Mouse (Mus musculus): ENCODE measurements around the gene Chn1. TPM values are rescaled to one million over a fixed set of nuclear protein-coding genes. Genes with fewer than 3 reads are reported as not detected.

The Chn1 gene
- polyA plus RNA-seq, 1 experiment = 1.7 TPM

- Histone ChIP-seq H3K36me3 (ENCODE audit: control insufficient read depth, insufficient read depth, low read length) (no peaks in the 10 kb centered on the region), H3K27ac (ENCODE audit: insufficient read depth, low read depth, low read length) (no peak overlapping the region), H3K27me3 (ENCODE audit: control insufficient read depth, insufficient read depth, low read length) (no peaks in the 10 kb centered on the region), H3K4me1 (ENCODE audit: control insufficient read depth, insufficient read depth, insufficient read length, low read length) (peaks cover 2% of the 10 kb centered on the region; the same call in 1 of the 2 replicates), H3K4me3 (ENCODE audit: low read depth, low read length) (no peak overlapping the region)
- no peak for TF ChIP-seq CTCF (IDR thresholded peaks at IDR 0.05; ENCODE audit: extremely low read depth, insufficient read length, insufficient replicate concordance, low read depth, low read length)
- TF ChIP-seq POLR2A (IDR thresholded peaks at IDR 0.05; ENCODE audit: low read depth, low read length) = no peak
- 63% methylated on average over 5 of the region's 5 CpGs for WGBS
Observed at GRCm38 (mm10) chr2:73596326-73596725, 178.8 kb downstream of the Chn1 start.

GRCm38 (mm10) chr2:73593101-73593439, 182.1 kb downstream of the Chn1 start:
- 67% methylated on average over 2 of the region's 2 CpGs for WGBS
- peaks cover 2% of the 10 kb centered on the region; the same call in 1 of the 2 replicates for H3K4me1 ChIP-seq (ENCODE audit: control insufficient read depth, insufficient read depth, insufficient read length, low read length)
- H3K27ac ChIP-seq (ENCODE audit: insufficient read depth, low read depth, low read length) = peak overlapping the region; percentile 66
- H3K27me3 ChIP-seq (ENCODE audit: control insufficient read depth, insufficient read depth, low read length) = no peaks in the 10 kb centered on the region
- TF ChIP-seq CTCF (IDR thresholded peaks at IDR 0.05; ENCODE audit: extremely low read depth, insufficient read length, insufficient replicate concordance, low read depth, low read length) = no peak
- TF ChIP-seq POLR2A (IDR thresholded peaks at IDR 0.05; ENCODE audit: low read depth, low read length) = no peak
- H3K36me3 ChIP-seq (ENCODE audit: control insufficient read depth, insufficient read depth, low read length) = no peaks in the 10 kb centered on the region
- H3K4me3 ChIP-seq (ENCODE audit: low read depth, low read length) = no peak overlapping the region

- H3K4me1 ChIP-seq (ENCODE audit: control insufficient read depth, insufficient read depth, insufficient read length, low read length) = peaks cover 2% of the 10 kb centered on the region; the same call in 1 of the 2 replicates
- no peaks in the 10 kb centered on the region for H3K27me3 ChIP-seq (ENCODE audit: control insufficient read depth, insufficient read depth, low read length)
- no peaks in the 10 kb centered on the region for H3K36me3 ChIP-seq (ENCODE audit: control insufficient read depth, insufficient read depth, low read length)
- peak overlapping the region; percentile 66 for H3K27ac ChIP-seq (ENCODE audit: insufficient read depth, low read depth, low read length)
- H3K4me3 ChIP-seq (ENCODE audit: low read depth, low read length) = no peak overlapping the region
- 69% methylated on average over 14 of the region's 14 CpGs for WGBS
- TF ChIP-seq CTCF (IDR thresholded peaks at IDR 0.05; ENCODE audit: extremely low read depth, insufficient read length, insufficient replicate concordance, low read depth, low read length) = no peak
Observed at GRCm38 (mm10) chr2:73592231-73593100, 182.7 kb downstream of the Chn1 start.

GRCm38 (mm10) chr2:73591246-73591645, 183.9 kb downstream of the Chn1 start:
- 45% methylated on average over 6 of the region's 6 CpGs for WGBS
- Histone ChIP-seq H3K27me3 (ENCODE audit: control insufficient read depth, insufficient read depth, low read length) (no peaks in the 10 kb centered on the region), H3K36me3 (ENCODE audit: control insufficient read depth, insufficient read depth, low read length) (no peaks in the 10 kb centered on the region), H3K4me1 (ENCODE audit: control insufficient read depth, insufficient read depth, insufficient read length, low read length) (peaks cover 2% of the 10 kb centered on the region; the same call in 1 of the 2 replicates), H3K27ac (ENCODE audit: insufficient read depth, low read depth, low read length) (no peak overlapping the region), H3K4me3 (ENCODE audit: low read depth, low read length) (no peak overlapping the region)
- no peak for TF ChIP-seq POLR2A (IDR thresholded peaks at IDR 0.05; ENCODE audit: low read depth, low read length)
- no peak for TF ChIP-seq CTCF (IDR thresholded peaks at IDR 0.05; ENCODE audit: extremely low read depth, insufficient read length, insufficient replicate concordance, low read depth, low read length)

- Histone ChIP-seq H3K27ac (ENCODE audit: insufficient read depth, low read depth, low read length) (no peak overlapping the region), H3K4me1 (ENCODE audit: control insufficient read depth, insufficient read depth, insufficient read length, low read length) (peaks cover 2% of the 10 kb centered on the region; the same call in 1 of the 2 replicates), H3K27me3 (ENCODE audit: control insufficient read depth, insufficient read depth, low read length) (no peaks in the 10 kb centered on the region), H3K36me3 (ENCODE audit: control insufficient read depth, insufficient read depth, low read length) (no peaks in the 10 kb centered on the region), H3K4me3 (ENCODE audit: low read depth, low read length) (no peak overlapping the region)
- TF ChIP-seq POLR2A (IDR thresholded peaks at IDR 0.05; ENCODE audit: low read depth, low read length) (no peak), CTCF (IDR thresholded peaks at IDR 0.05; ENCODE audit: extremely low read depth, insufficient read length, insufficient replicate concordance, low read depth, low read length) (no peak)
- WGBS = 24% methylated on average over 12 of the region's 12 CpGs
Observed at GRCm38 (mm10) chr2:73590106-73590505, 185.0 kb downstream of the Chn1 start.

GRCm38 (mm10) chr2:73588951-73589350, 186.2 kb downstream of the Chn1 start:
- no peaks in the 10 kb centered on the region for H3K27me3 ChIP-seq (ENCODE audit: control insufficient read depth, insufficient read depth, low read length)
- H3K4me1 ChIP-seq (ENCODE audit: control insufficient read depth, insufficient read depth, insufficient read length, low read length) = peaks cover 2% of the 10 kb centered on the region; the same call in 1 of the 2 replicates
- no peak overlapping the region for H3K27ac ChIP-seq (ENCODE audit: insufficient read depth, low read depth, low read length)
- TF ChIP-seq POLR2A (IDR thresholded peaks at IDR 0.05; ENCODE audit: low read depth, low read length) = no peak
- no peak for TF ChIP-seq CTCF (IDR thresholded peaks at IDR 0.05; ENCODE audit: extremely low read depth, insufficient read length, insufficient replicate concordance, low read depth, low read length)
- no peaks in the 10 kb centered on the region for H3K36me3 ChIP-seq (ENCODE audit: control insufficient read depth, insufficient read depth, low read length)
- WGBS = 65% methylated on average over 2 of the region's 2 CpGs
- no peak overlapping the region for H3K4me3 ChIP-seq (ENCODE audit: low read depth, low read length)

- 60% methylated on average over 4 of the region's 4 CpGs for WGBS
- no peaks in the 10 kb centered on the region for H3K4me1 ChIP-seq (ENCODE audit: control insufficient read depth, insufficient read depth, insufficient read length, low read length)
Observed at GRCm38 (mm10) chr2:73587109-73587506, 188.0 kb downstream of the Chn1 start.

More at GRCm38 (mm10) chr2:73587109-73587506, 188.0 kb downstream of the Chn1 start:
- no peaks in the 10 kb centered on the region for H3K36me3 ChIP-seq (ENCODE audit: control insufficient read depth, insufficient read depth, low read length)
- TF ChIP-seq POLR2A (IDR thresholded peaks at IDR 0.05; ENCODE audit: low read depth, low read length) = no peak
- no peak for TF ChIP-seq CTCF (IDR thresholded peaks at IDR 0.05; ENCODE audit: extremely low read depth, insufficient read length, insufficient replicate concordance, low read depth, low read length)
- no peak overlapping the region for H3K4me3 ChIP-seq (ENCODE audit: low read depth, low read length)
- H3K27me3 ChIP-seq (ENCODE audit: control insufficient read depth, insufficient read depth, low read length) = no peaks in the 10 kb centered on the region
- H3K27ac ChIP-seq (ENCODE audit: insufficient read depth, low read depth, low read length) = no peak overlapping the region
